Mouse (Mus musculus) T-helper 2 cell (primary cell): Measurements from ENCODE around the gene Ern1.
"Not testable (repeated sequence)": the region's sequence is repeated elsewhere in the genome, so short reads cannot be mapped to it uniquely, and the experiment has no call there.

ENCODE experiments used
- in situ Hi-C: fragments of 300-600 bp; cut with MboI, MseI; formaldehyde crosslinking; loops from one replicate; pipeline ENCODE4 v1.15.1; 2025; ENCODE audit warnings: high pct_unique_total_duplicates

Ern1 gene

GRCm38 (mm10) chr11:106503425-106503717, 15.7 kb upstream of the Ern1 start:
- in situ Hi-C loops, result no loop called here

GRCm38 (mm10) chr11:106502631-106503424, 15.2 kb upstream of the Ern1 start:
- in situ Hi-C loops, result no loop called here

- in situ Hi-C loops, result no loop called here
Observed at GRCm38 (mm10) chr11:106502159-106502505, 14.5 kb upstream of the Ern1 start.

- in situ Hi-C loops, result no loop called here
Observed at GRCm38 (mm10) chr11:106501308-106502158, 13.9 kb upstream of the Ern1 start.

- in situ Hi-C loops, result no loop called here
Observed at GRCm38 (mm10) chr11:106500393-106501307, 13.0 kb upstream of the Ern1 start.

- in situ Hi-C loops, result no loop called here
Observed at GRCm38 (mm10) chr11:106498739-106499379, 11.2 kb upstream of the Ern1 start.

GRCm38 (mm10) chr11:106497926-106498325, 10.3 kb upstream of the Ern1 start:
- in situ Hi-C loops, result no loop called here

GRCm38 (mm10) chr11:106497009-106497408, 9.4 kb upstream of the Ern1 start:
- in situ Hi-C loops, result not testable (repeated sequence)

GRCm38 (mm10) chr11:106492984-106493669, 5.5 kb upstream of the Ern1 start:
- in situ Hi-C loops, result loop anchor here (5.0 kb wide), 1 partner anchor 76 kb away; no protein-coding TSS in a partner anchor

GRCm38 (mm10) chr11:106491393-106491792, 3.7 kb upstream of the Ern1 start:
- in situ Hi-C loops, result loop anchor here (5.0 kb wide), 1 partner anchor 74 kb away; no protein-coding TSS in a partner anchor

GRCm38 (mm10) chr11:106490600-106490999, 2.9 kb upstream of the Ern1 start:
- in situ Hi-C loops, result loop anchor here (5.0 kb wide), 1 partner anchor 73 kb away; no protein-coding TSS in a partner anchor

- in situ Hi-C loops, result loop anchor here (5.0 kb wide), 1 partner anchor 73 kb away; no protein-coding TSS in a partner anchor
Observed at GRCm38 (mm10) chr11:106490057-106490456, 2.4 kb upstream of the Ern1 start.

GRCm38 (mm10) chr11:106489036-106489693, 1.5 kb upstream of the Ern1 start:
- in situ Hi-C loops, result no loop called here

GRCm38 (mm10) chr11:106488126-106488561, 492 bp upstream of the Ern1 start:
- in situ Hi-C loops, result no loop called here

- in situ Hi-C loops, result no loop called here
Observed at GRCm38 (mm10) chr11:106486866-106487732, 553 bp downstream of the Ern1 start.

- in situ Hi-C loops, result no loop called here
Observed at GRCm38 (mm10) chr11:106486042-106486865, 1.4 kb downstream of the Ern1 start.

- in situ Hi-C loops, result no loop called here
Observed at GRCm38 (mm10) chr11:106485611-106486010, 2.0 kb downstream of the Ern1 start.

GRCm38 (mm10) chr11:106484875-106485274, 2.8 kb downstream of the Ern1 start:
- in situ Hi-C loops, result no loop called here
